Mouse (Mus musculus) hematopoietic stem cell, adult 5-6 weeks (primary cell): ENCODE measurements around the gene Olfr645. TPM values are rescaled to one million over a fixed set of nuclear protein-coding genes. Genes with fewer than 3 reads are reported as not detected.

Source experiments
- ATAC-seq, 2 experiments: fragments of 125-278 bp in 1 of 2; replicated peaks in 1 of 2; 2 replicates each; pipeline ENCODE4 v1.8.0; 2016 to 2017; ENCODE audit warnings: inconsistent platforms in 2 of 2, mild to moderate bottlenecking in 2 of 2, moderate number of reproducible peaks in 2 of 2, low read depth in 1 of 2, moderate TSS enrichment in 1 of 2; ENCODE audit not compliant: low FRiP score in 2 of 2, poor library complexity in 2 of 2, severe bottlenecking in 2 of 2, insufficient read depth in 1 of 2, low TSS enrichment in 1 of 2
- total RNA-seq: library from RNA; stranded (forward); fragments of 172-1452, 232-1000 nt; gene quantifications from 2 replicates; pipeline ENCODE4 v1.2.3, GENCODE M21; 2017

Olfr645 gene
- not detected in 2 replicates for total RNA-seq

DNA sequence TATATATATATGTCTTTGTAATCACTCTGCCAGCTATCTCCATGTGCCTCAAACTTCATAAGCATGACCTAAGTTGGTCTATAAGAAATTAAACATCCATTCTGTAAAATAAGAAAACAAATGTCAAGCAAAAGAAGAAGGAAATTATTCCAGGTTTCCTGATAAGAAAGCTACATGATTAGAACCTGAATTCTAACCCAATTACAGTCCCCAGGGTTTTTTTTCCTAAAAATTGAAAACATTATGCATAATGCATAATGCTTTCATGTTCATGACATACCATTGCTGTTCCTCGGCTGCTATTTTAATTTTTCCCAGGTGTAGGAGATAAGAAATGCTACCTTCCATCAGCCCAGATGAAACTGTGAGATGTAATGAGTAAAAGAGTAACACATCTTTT lies at the start of gene Olfr645:
Gene Olfr645 (minus strand): TSS at position 101 of the 400 bp plus-strand sequence.
- ATAC-seq: no peak

DNA sequence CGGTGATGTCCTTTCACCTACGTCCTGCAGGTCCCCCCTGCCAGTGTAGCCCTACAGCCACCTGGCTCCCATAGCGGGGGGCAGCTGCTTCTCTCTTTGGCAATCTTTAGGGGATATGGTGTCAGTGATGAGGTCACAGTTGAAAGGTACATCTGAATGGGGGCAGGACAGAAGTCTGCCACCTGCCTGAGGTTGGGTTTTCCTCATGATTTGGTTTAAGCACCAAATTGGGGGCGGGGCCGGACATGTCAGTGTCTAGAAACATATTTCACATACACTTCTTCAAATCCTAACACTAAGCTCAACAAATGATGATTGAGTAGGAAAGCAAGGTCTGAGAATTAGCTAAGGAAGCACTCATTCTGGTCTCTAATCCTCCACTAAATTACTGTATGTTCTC lies 44.5 kb upstream of the Olfr645 start, which contains the start of gene Ubqln5:
Gene Ubqln5 (minus strand): TSS at position 101 of the 400 bp plus-strand sequence.
- no peak for ATAC-seq

DNA sequence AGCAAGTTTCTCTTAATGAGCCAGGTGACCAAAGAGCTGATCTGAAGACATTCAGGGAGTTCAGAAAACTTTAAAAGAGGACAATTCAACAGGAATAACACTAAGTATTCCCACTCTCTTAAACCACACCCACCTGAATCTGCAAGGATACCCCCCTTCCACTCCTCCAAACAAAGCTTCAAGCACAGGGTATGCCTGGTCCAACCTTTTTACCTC lies 19.4 kb upstream of the Olfr645 start, which contains the start of gene Olfr646:
Gene Olfr646 (plus strand): TSS at position 117 of the 216 bp plus-strand sequence.
- ATAC-seq: no peak

DNA sequence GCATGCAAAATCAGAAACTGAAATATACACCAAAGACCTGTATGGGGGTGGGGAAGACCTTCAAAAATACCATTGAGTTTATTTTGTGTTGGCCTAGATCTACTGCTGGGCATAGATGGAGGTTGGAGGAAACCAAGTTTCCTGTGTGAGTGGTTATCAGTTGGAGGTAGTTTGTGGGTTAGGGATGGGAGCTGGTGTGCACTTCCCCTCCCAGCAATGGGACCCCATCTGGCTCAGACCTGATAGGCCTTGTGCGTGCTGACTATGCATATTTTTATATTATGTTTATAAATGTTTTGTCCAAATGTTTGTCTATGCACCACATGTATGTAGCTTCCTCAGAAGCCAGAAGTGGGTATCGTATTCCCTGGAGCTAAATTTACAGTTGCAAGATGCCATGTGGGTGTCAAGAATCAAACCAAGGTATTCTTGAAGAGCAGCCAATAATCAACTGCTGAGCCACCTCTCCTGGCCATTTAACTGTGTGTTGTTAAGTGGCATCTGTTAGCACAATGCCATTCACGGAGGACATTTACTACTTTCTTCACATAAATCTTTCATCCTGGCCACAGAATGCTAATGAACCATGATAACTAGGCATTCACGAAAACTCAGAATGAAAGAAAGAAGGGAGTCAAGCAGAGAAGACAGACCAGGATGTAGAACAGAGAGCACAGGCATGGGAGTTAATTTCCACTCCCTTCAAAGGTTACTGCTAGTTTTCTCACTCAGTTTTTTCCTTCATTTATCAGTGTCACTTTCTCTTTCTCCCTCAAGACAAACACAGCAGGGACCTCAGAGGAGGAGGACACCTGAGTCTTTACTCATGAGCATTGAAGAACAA lies 18.9 kb upstream of the Olfr645 start:
- ATAC-seq: peak; percentile 100

DNA sequence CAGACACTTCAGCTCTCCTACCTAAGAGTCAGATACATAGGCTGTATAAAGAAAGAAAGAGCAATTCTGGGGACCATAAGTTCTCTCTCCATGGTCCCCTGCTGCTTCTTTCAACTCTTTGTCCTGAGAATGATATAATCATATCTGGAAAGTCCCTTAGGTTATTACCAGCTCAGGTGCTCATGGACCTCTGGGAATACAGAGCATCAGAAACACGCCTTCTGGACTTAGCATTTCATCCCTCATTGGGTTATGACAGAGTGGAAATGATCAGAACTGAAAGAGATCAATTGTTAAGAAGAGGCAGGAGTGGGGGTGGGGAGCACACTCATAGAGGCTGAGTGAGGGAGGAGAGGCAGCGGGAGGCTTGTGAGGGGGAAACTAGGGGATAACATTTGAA lies 13.5 kb downstream of the Olfr645 start, which contains the start of gene Olfr644:
Gene Olfr644 (minus strand): TSS at position 101 of the 400 bp plus-strand sequence.
- ATAC-seq: no peak

DNA sequence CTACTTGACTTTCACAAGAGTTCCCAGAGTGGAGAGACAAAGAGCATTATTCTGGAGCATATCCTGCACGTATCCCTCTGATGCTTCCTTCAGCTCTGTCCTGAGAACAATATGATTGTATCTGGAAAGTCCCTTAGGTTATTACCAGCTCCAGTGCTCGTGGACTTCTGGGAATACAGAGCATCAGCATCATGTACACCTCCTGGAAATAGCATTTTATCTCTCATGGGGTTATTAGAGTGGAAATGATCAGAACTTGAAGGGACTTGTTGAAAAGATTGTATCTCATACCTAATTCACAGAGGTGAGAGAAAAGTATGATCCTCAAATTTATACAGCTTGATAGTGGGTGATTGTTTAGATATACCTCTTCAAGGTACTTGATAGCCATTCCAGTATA lies 23.9 kb downstream of the Olfr645 start, which contains the start of gene 4930516K23Rik:
Gene 4930516K23Rik (minus strand): TSS at position 101 of the 400 bp plus-strand sequence.
- ATAC-seq: no peak

DNA sequence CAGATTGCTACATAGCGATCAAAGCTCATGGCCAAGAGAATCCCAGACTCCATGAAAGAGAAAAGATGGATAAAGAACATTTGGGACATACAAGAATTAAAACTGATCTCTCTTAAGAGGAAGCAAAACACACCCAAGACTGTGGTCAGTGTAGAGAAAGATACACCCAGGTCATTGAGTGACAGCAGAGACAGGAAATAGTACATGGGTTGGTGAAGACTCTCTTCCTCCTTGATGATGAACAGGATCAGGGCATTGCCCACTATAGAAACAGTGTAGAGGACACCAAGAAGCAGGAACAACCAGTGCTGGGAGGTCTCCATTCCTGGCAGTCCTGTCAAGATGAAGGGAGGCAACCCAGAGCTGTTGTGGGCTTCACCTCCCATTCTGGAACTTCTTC lies 26.1 kb downstream of the Olfr645 start:
- no peak for ATAC-seq

DNA sequence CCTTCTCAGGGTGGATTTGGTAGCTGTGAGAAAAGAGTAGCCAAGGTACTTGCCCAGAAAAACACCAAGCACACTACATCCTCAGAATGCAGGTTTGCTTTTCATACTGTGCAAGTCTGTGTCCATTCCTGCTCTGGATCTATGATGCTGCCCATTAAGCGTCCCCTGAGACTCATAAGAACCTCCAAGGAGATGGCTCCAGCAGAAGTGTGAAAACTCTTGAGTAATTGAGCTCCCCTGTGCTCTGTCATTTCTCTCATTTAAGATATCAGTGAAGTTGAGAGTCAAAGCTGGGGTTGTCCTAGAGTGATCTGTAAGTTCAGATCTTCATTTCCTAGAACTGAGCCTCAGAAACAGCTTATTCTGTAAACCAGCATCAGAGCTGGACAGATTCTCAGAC lies 32.7 kb downstream of the Olfr645 start, which contains the start of gene Olfr642:
Gene Olfr642 (minus strand): TSS at position 101 of the 400 bp plus-strand sequence.
- no peak for ATAC-seq

DNA sequence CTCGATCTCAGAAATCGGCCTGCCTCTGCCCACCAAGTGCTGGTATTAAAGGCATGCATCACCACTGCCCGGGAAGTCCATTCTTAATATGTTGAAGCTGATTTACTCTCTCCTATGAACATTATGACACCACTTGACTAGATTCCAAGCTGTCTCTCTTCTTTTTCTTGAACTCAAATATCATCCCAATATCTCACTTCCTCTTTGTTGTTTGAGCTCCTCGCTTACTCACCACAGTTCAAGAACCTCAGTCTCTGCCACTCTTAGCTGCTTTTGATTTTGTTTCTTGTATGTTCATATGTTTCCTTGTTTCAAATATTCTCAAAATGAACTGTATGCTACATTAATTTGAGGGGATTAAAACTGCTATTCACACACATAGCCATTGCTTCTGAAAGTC lies 34.5 kb downstream of the Olfr645 start:
- peak in 1 of 2 experiments; percentile 32; a peak in 1 of 4 replicates for ATAC-seq

DNA sequence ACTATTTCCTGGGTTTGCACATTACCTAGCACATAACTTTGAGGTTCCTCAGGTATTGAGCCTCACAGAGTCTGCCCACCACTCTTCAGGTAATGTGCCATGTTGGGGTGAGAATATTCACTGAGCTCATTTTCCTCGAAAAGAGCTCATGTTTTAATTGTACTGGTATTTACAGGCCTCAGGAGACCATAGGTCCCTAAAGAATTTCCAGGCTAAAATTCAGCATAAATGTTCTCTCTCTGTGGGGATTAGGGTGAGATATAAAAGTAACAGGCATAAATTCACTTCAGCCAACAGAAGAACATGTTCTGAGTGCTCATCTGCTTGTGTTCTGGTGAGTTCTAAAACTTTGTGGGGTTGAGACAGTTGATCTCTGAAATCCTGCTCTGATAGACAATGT lies 50.1 kb downstream of the Olfr645 start, which contains the start of gene Olfr641:
Gene Olfr641 (plus strand): TSS at position 301 of the 400 bp plus-strand sequence.
- ATAC-seq: no peak

Other genes with a start within 250 kb of the Olfr645 start
- not detected in 2 replicates for gene Hbb-bh2, start 244.9 kb downstream of the Olfr645 start, total RNA-seq
- gene Hbb-bh1, start 242.3 kb downstream of the Olfr645 start, total RNA-seq: not detected in 2 replicates
- gene Hbb-y, start 232.2 kb downstream of the Olfr645 start, total RNA-seq: not detected in 2 replicates
- gene Olfr66, start 199.2 kb downstream of the Olfr645 start, total RNA-seq: not detected in 2 replicates
- gene Olfr64, start 191.0 kb downstream of the Olfr645 start, total RNA-seq: not detected in 2 replicates
- gene Olfr65, start 182.0 kb downstream of the Olfr645 start, total RNA-seq: not detected in 2 replicates
- not detected in 2 replicates for gene Olfr631, start 156.6 kb downstream of the Olfr645 start, total RNA-seq
- 1.6 TPM in 1 of 2 replicates, not detected in the other for gene Olfr632, start 151.1 kb downstream of the Olfr645 start, total RNA-seq
- not detected in 2 replicates for gene Olfr633, start 141.0 kb downstream of the Olfr645 start, total RNA-seq
- not detected in 2 replicates for gene Olfr635, start 114.3 kb downstream of the Olfr645 start, total RNA-seq
- not detected in 2 replicates for gene Olfr638, start 86.7 kb downstream of the Olfr645 start, total RNA-seq
- 0.13 TPM in 1 of 2 replicates, not detected in the other for gene Olfr639, start 68.2 kb downstream of the Olfr645 start, total RNA-seq
- gene Olfr640, start 59.9 kb downstream of the Olfr645 start, total RNA-seq: not detected in 2 replicates
- gene Olfr641, start 50.0 kb downstream of the Olfr645 start, total RNA-seq: not detected in 2 replicates
- 0.56 TPM in 1 of 2 replicates, not detected in the other for gene Olfr642, start 32.8 kb downstream of the Olfr645 start, total RNA-seq
- gene 4930516K23Rik, start 24.0 kb downstream of the Olfr645 start, total RNA-seq: not detected in 2 replicates
- gene Olfr644, start 13.6 kb downstream of the Olfr645 start, total RNA-seq: 0.10 and 0.38 TPM in 2 replicates
- 0.38 TPM in 1 of 2 replicates, not detected in the other for gene Olfr646, start 19.4 kb upstream of the Olfr645 start, total RNA-seq
- gene Ubqln5, start 44.4 kb upstream of the Olfr645 start, total RNA-seq: 0.25 TPM in 1 of 2 replicates, not detected in the other
- not detected in 2 replicates for gene Olfr643, start 51.9 kb upstream of the Olfr645 start, total RNA-seq
- 0.13 and 0.30 TPM in 2 replicates for gene Ubqln3, start 57.8 kb upstream of the Olfr645 start, total RNA-seq
- 0.05 TPM in 1 of 2 replicates, not detected in the other for gene Ubqlnl, start 65.1 kb upstream of the Olfr645 start, total RNA-seq
- gene Olfm5, start 79.4 kb upstream of the Olfr645 start, total RNA-seq: 2.5 TPM in 1 of 2 replicates, not detected in the other
- not detected in 2 replicates for gene Olfr648, start 97.9 kb upstream of the Olfr645 start, total RNA-seq
- gene Olfr649, start 110.5 kb upstream of the Olfr645 start, total RNA-seq: not detected in 2 replicates
- gene Trim6, start 133.3 kb upstream of the Olfr645 start, total RNA-seq: 9.3 and 16.7 TPM in 2 replicates
- gene Trim34a, start 159.0 kb upstream of the Olfr645 start, total RNA-seq: 49.1 and 62.5 TPM in 2 replicates
- gene Trim5, start 202.6 kb upstream of the Olfr645 start, total RNA-seq: 13.5 and 21.6 TPM in 2 replicates
- gene Trim12a, start 230.0 kb upstream of the Olfr645 start, total RNA-seq: 124 and 139 TPM in 2 replicates
- 0.63 and 1.0 TPM in 2 replicates for gene Trim34b, start 244.0 kb upstream of the Olfr645 start, total RNA-seq